Mouse (Mus musculus) kidney, adult 2 months (tissue): Measurements from ENCODE around the gene Galnt7. TPM values are rescaled to one million over a fixed set of nuclear protein-coding genes. Genes with fewer than 3 reads are reported as not detected.

Source experiments
- DNase-seq: peaks from one replicate; pipeline ENCODE4 v3.0.0; 2021
- H3K27ac ChIP-seq: fragments of 200-500 bp; 2 replicates; pipeline ENCODE4 v1.5.1; 2012; ENCODE audit warnings: low read depth, low read length, control low read depth, inconsistent platforms; ENCODE audit not compliant: insufficient read depth
- H3K27me3 ChIP-seq: fragments of 200-500 bp; replicated peaks from 2 replicates; pipeline ENCODE4 v1.6.1; 2012; ENCODE audit warnings: mild to moderate bottlenecking, moderate library complexity, low read length, inconsistent platforms; ENCODE audit not compliant: control insufficient read depth, insufficient read depth
- H3K36me3 ChIP-seq: fragments of 200-500 bp; 2 replicates; pipeline ENCODE4 v1.6.1; 2012; ENCODE audit warnings: mild to moderate bottlenecking, moderate library complexity, low read length, inconsistent platforms; ENCODE audit not compliant: control insufficient read depth, insufficient read depth
- H3K4me1 ChIP-seq: fragments of 200-500 bp; 2 replicates; pipeline ENCODE4 v1.6.1; 2011; ENCODE audit warnings: low read length; ENCODE audit not compliant: control insufficient read depth, insufficient read depth
- H3K4me3 ChIP-seq: fragments of 200-500 bp; 2 replicates; pipeline ENCODE4 v1.5.1; 2011; ENCODE audit warnings: mild to moderate bottlenecking, low read depth, low read length, control low read depth; ENCODE audit not compliant: insufficient read depth
- CTCF ChIP-seq: fragments of 200-500 bp; conservative IDR thresholded peaks from 2 replicates; pipeline ENCODE4 v1.5.1; 2011; ENCODE audit warnings: low read depth, mild to moderate bottlenecking, control low read depth, low read length, moderate library complexity, mixed read lengths; ENCODE audit not compliant: insufficient read depth, insufficient read length
- POLR2A ChIP-seq: fragments of 200-500 bp; IDR thresholded peaks from one replicate; pipeline ENCODE4 v1.6.1; 2011; ENCODE audit warnings: low read depth, low read length, control low read depth
- WGBS: fragments of 180-500 bp; shearing (Covaris S2); methylation state at CpG from one replicate; pipeline ENCODE4 v1.1.7; 2018; 5-methylcytosine and 5-hydroxymethylcytosine counted together
- polyA plus RNA-seq: library from polyadenylated mRNA; depleted of rRNA; stranded (reverse); fragments of >200 nt; gene quantifications from 2 replicates; pipeline ENCODE4 v1.2.3, GENCODE M21; 2012

Galnt7 gene
- polyA plus RNA-seq, 1 experiment, result 2.7 TPM

- no peak overlapping the region for H3K27ac ChIP-seq
- no peak overlapping the region for H3K4me3 ChIP-seq
- WGBS, result 54% methylated on average over 6 of the region's 6 CpGs
- H3K27me3 ChIP-seq, result no peaks in the 10 kb centered on the region
- H3K4me1 ChIP-seq, result no peaks in the 10 kb centered on the region
- no peak for DNase-seq
- H3K36me3 ChIP-seq, result no peaks in the 10 kb centered on the region
- TF ChIP-seq POLR2A (no peak), CTCF (no peak)
These were observed 87.8 kb downstream of the Galnt7 start for GRCm38 (mm10) chr8:57565039-57565438.

GRCm38 (mm10) chr8:57563726-57564125, 89.1 kb downstream of the Galnt7 start:
- no peaks in the 10 kb centered on the region for H3K4me1 ChIP-seq
- no peak for DNase-seq
- no peaks in the 10 kb centered on the region for H3K36me3 ChIP-seq
- no peak overlapping the region for H3K4me3 ChIP-seq
- TF ChIP-seq CTCF (no peak), POLR2A (no peak)
- H3K27me3 ChIP-seq, result no peaks in the 10 kb centered on the region
- H3K27ac ChIP-seq, result no peak overlapping the region
- WGBS, result 90% methylated on average over 15 of the region's 15 CpGs

GRCm38 (mm10) chr8:57562741-57563140, 90.1 kb downstream of the Galnt7 start:
- no peaks in the 10 kb centered on the region for H3K36me3 ChIP-seq
- no peaks in the 10 kb centered on the region for H3K27me3 ChIP-seq
- H3K4me3 ChIP-seq, result no peak overlapping the region
- TF ChIP-seq POLR2A (no peak), CTCF (no peak)
- 92% methylated on average over 3 of the region's 3 CpGs for WGBS
- H3K4me1 ChIP-seq, result no peaks in the 10 kb centered on the region
- no peak overlapping the region for H3K27ac ChIP-seq
- no peak for DNase-seq

GRCm38 (mm10) chr8:57560926-57561325, 91.9 kb downstream of the Galnt7 start:
- H3K27me3 ChIP-seq, result no peaks in the 10 kb centered on the region
- H3K27ac ChIP-seq, result no peak overlapping the region
- no peak overlapping the region for H3K4me3 ChIP-seq
- no peak for DNase-seq
- 86% methylated on average over 9 of the region's 9 CpGs for WGBS
- no peaks in the 10 kb centered on the region for H3K36me3 ChIP-seq
- H3K4me1 ChIP-seq, result no peaks in the 10 kb centered on the region
- TF ChIP-seq CTCF (no peak), POLR2A (no peak)

- Histone ChIP-seq H3K36me3 (no peaks in the 10 kb centered on the region), H3K4me3 (no peak overlapping the region), H3K27me3 (no peaks in the 10 kb centered on the region), H3K27ac (no peak overlapping the region), H3K4me1 (no peaks in the 10 kb centered on the region)
- 91% methylated on average over 14 of the region's 14 CpGs for WGBS
- DNase-seq, result no peak
- TF ChIP-seq CTCF, result no peak
- TF ChIP-seq POLR2A, result no peak
These were observed 100.5 kb downstream of the Galnt7 start for GRCm38 (mm10) chr8:57552102-57553032.

GRCm38 (mm10) chr8:57547581-57547980, 105.3 kb downstream of the Galnt7 start:
- no peak overlapping the region for H3K27ac ChIP-seq
- no peak for DNase-seq
- H3K27me3 ChIP-seq, result no peaks in the 10 kb centered on the region
- H3K4me3 ChIP-seq, result no peak overlapping the region
- WGBS, result 64% methylated on average over 12 of the region's 12 CpGs
- H3K36me3 ChIP-seq, result no peaks in the 10 kb centered on the region; the same call in 1 of the 2 replicates
- no peaks in the 10 kb centered on the region for H3K4me1 ChIP-seq
- TF ChIP-seq POLR2A, result no peak
- TF ChIP-seq CTCF, result no peak

GRCm38 (mm10) chr8:57546834-57547233, 106.0 kb downstream of the Galnt7 start:
- DNase-seq, result no peak
- TF ChIP-seq POLR2A (no peak), CTCF (no peak)
- Histone ChIP-seq H3K36me3 (no peaks in the 10 kb centered on the region; the same call in 1 of the 2 replicates), H3K4me3 (no peak overlapping the region), H3K27me3 (no peaks in the 10 kb centered on the region), H3K27ac (no peak overlapping the region), H3K4me1 (no peaks in the 10 kb centered on the region)
- 87% methylated on average over 3 of the region's 3 CpGs for WGBS
